Mouse (Mus musculus): ENCODE results near the gene Mecp2.

GRCm38 (mm10) chrX:74003644-74004043, 131.5 kb downstream of the Mecp2 start:
- TF ChIP-seq CTCF (IDR thresholded peaks at IDR 0.05; ENCODE audit: low read depth) (no peak), EP300 (IDR thresholded peaks at IDR 0.05; ENCODE audit: low read depth) (no peak)
